Mouse (Mus musculus): ENCODE results near the gene Ehd4.

GRCm38 (mm10) chr2:120128011-120128410 is 26.4 kb downstream of the Ehd4 start:
- TF ChIP-seq CTCF (IDR thresholded peaks at IDR 0.05; ENCODE audit: low read depth, low read length) (no peak), POLR2A (IDR thresholded peaks at IDR 0.05; ENCODE audit: borderline replicate concordance, low read depth, low read length) (no peak)

Measured in bone marrow macrophage, adult 2 months (primary cell).